Mouse (Mus musculus) midbrain, embryonic 13.5 days (tissue): ENCODE data around the gene Eif5a2. TPM values are rescaled to one million over a fixed set of nuclear protein-coding genes. Genes with fewer than 3 reads are reported as not detected.
A peak's percentile ranks its signal among the peaks of the same experiment; 100 is the strongest.

Source experiments
- ATAC-seq: fragments of 200-750 bp; cut with Nextera tagmentation; 2 replicates; pipeline ENCODE4 v1.8.0; 2017; ENCODE audit warnings: mild to moderate bottlenecking, moderate TSS enrichment, moderate library complexity
- H3K27ac ChIP-seq: fragments of 300-500 bp; sonication (generic); 2 replicates; pipeline ENCODE4 v1.5.1; 2015; ENCODE audit warnings: inconsistent platforms, mild to moderate bottlenecking, moderate library complexity
- H3K27me3 ChIP-seq: fragments of 300-500 bp; sonication (generic); 2 replicates; pipeline ENCODE4 v1.6.1; 2015; ENCODE audit warnings: mild to moderate bottlenecking, inconsistent platforms
- H3K36me3 ChIP-seq: fragments of 300-500 bp; sonication (generic); 2 replicates; pipeline ENCODE4 v1.6.1; 2015; ENCODE audit warnings: mild to moderate bottlenecking, inconsistent platforms
- H3K4me1 ChIP-seq: fragments of 300-500 bp; sonication (generic); replicated peaks from 2 replicates; pipeline ENCODE4 v1.6.1; 2015; ENCODE audit warnings: inconsistent platforms
- H3K4me2 ChIP-seq: fragments of 300-500 bp; sonication (generic); replicated peaks from 2 replicates; pipeline ENCODE4 v1.6.1; 2015; ENCODE audit warnings: moderate library complexity, mild to moderate bottlenecking, inconsistent platforms
- H3K4me3 ChIP-seq: fragments of 300-500 bp; sonication (generic); replicated peaks from 2 replicates; pipeline ENCODE4 v1.5.1; 2015; ENCODE audit warnings: mild to moderate bottlenecking, inconsistent platforms
- H3K9ac ChIP-seq: fragments of 300-500 bp; sonication (generic); replicated peaks from 2 replicates; pipeline ENCODE4 v1.6.1; 2015; ENCODE audit warnings: mild to moderate bottlenecking, inconsistent platforms
- H3K9me3 ChIP-seq: fragments of 300-500 bp; sonication (generic); 2 replicates; pipeline ENCODE4 v1.6.1; 2016; ENCODE audit warnings: mild to moderate bottlenecking, inconsistent platforms
- WGBS: fragments of 180-500 bp; shearing (Covaris S2); methylation state at CpG from one replicate; pipeline ENCODE4 v1.1.7; 2015; 5-methylcytosine and 5-hydroxymethylcytosine counted together
- polyA plus RNA-seq: library from polyadenylated mRNA; unstranded; fragments of >200 nt; fragmentation: Nextera tagmentation; extraction: Ambion mirVana; gene quantifications from 2 replicates; pipeline ENCODE4 v1.2.1, GENCODE M21; 2015

The Eif5a2 gene
- 8.7 and 9.4 TPM in 2 replicates for polyA plus RNA-seq

GRCm38 (mm10) chr3:28780994-28781393, at the start of gene Eif5a2:
TSS of gene Eif5a2 (plus strand) at chr3:28781276.
- Histone ChIP-seq H3K36me3 (no peaks in the 10 kb centered on the region), H3K27me3 (peaks cover 15% of the 10 kb centered on the region; the same call in 1 of the 2 replicates), H3K4me3 (peak within 1 kb of the TSS; percentile 73), H3K9ac (peak within 1 kb of the TSS; percentile 80), H3K9me3 (no peaks in the 10 kb centered on the region), H3K4me1 (peaks cover 19% of the 10 kb centered on the region), H3K27ac (no peak within 1 kb of the TSS), H3K4me2 (peak within 1 kb of the TSS; percentile 92)
- 1% methylated on average over 45 of the region's 46 CpGs for WGBS
- peak; percentile 99 for ATAC-seq

GRCm38 (mm10) chr3:28734712-28735111, 46.4 kb upstream of the Eif5a2 start:
- 68% methylated on average over 2 of the region's 2 CpGs for WGBS
- Histone ChIP-seq H3K9ac (no peak overlapping the region), H3K9me3 (no peaks in the 10 kb centered on the region), H3K36me3 (no peaks in the 10 kb centered on the region), H3K4me2 (no peak overlapping the region), H3K4me1 (no peaks in the 10 kb centered on the region), H3K4me3 (no peak overlapping the region), H3K27ac (no peak overlapping the region), H3K27me3 (no peaks in the 10 kb centered on the region)
- ATAC-seq: no peak

GRCm38 (mm10) chr3:28736981-28737380, 44.1 kb upstream of the Eif5a2 start:
- Histone ChIP-seq H3K9me3 (no peaks in the 10 kb centered on the region), H3K27ac (no peak overlapping the region), H3K36me3 (no peaks in the 10 kb centered on the region), H3K4me1 (no peaks in the 10 kb centered on the region), H3K9ac (no peak overlapping the region), H3K27me3 (no peaks in the 10 kb centered on the region), H3K4me2 (no peak overlapping the region), H3K4me3 (no peak overlapping the region)
- WGBS: 42% methylated on average over 2 of the region's 2 CpGs
- no peak for ATAC-seq

GRCm38 (mm10) chr3:28740353-28740752, 40.7 kb upstream of the Eif5a2 start:
- Histone ChIP-seq H3K4me2 (no peak overlapping the region), H3K9ac (no peak overlapping the region), H3K9me3 (no peaks in the 10 kb centered on the region), H3K4me3 (no peak overlapping the region), H3K27ac (no peak overlapping the region), H3K36me3 (no peaks in the 10 kb centered on the region), H3K27me3 (no peaks in the 10 kb centered on the region), H3K4me1 (0 out of 2 replicates have a peak, but pooled peaks cover 5% of the 10 kb centered on the region)
- ATAC-seq: no peak
- WGBS: 35% methylated on average over 6 of the region's 6 CpGs

- WGBS: 41% methylated on average over 8 of the region's 8 CpGs
- Histone ChIP-seq H3K27ac (0 out of 2 replicates have a peak overlapping the region, but pooled peaks have one; percentile 0), H3K9ac (no peak overlapping the region), H3K4me2 (no peak overlapping the region), H3K27me3 (no peaks in the 10 kb centered on the region), H3K36me3 (no peaks in the 10 kb centered on the region), H3K4me1 (0 out of 2 replicates have a peak, but pooled peaks cover 10% of the 10 kb centered on the region), H3K4me3 (no peak overlapping the region), H3K9me3 (no peaks in the 10 kb centered on the region)
- peak; percentile 32; the same call in 1 of the 2 replicates for ATAC-seq
Observed at GRCm38 (mm10) chr3:28743251-28743650, 37.8 kb upstream of the Eif5a2 start.

GRCm38 (mm10) chr3:28745835-28746483, 35.1 kb upstream of the Eif5a2 start:
- H3K4me2 ChIP-seq: no peak overlapping the region
- 27% methylated on average over 7 of the region's 7 CpGs for WGBS

GRCm38 (mm10) chr3:28748151-28748550, 32.9 kb upstream of the Eif5a2 start:
- H3K4me1 ChIP-seq: 0 out of 2 replicates have a peak, but pooled peaks cover 6% of the 10 kb centered on the region
- H3K4me3 ChIP-seq: no peak overlapping the region
- H3K36me3 ChIP-seq: no peaks in the 10 kb centered on the region
- no peak for ATAC-seq
- no peaks in the 10 kb centered on the region for H3K9me3 ChIP-seq
- H3K9ac ChIP-seq: no peak overlapping the region
- H3K27me3 ChIP-seq: no peaks in the 10 kb centered on the region
- WGBS: 85% methylated on average over 3 of the region's 3 CpGs
- no peak overlapping the region for H3K4me2 ChIP-seq
- no peak overlapping the region for H3K27ac ChIP-seq

More at GRCm38 (mm10) chr3:28745835-28746483, 35.1 kb upstream of the Eif5a2 start:
- ATAC-seq: peak; percentile 86
- H3K27ac ChIP-seq: no peak overlapping the region
- H3K36me3 ChIP-seq: no peaks in the 10 kb centered on the region
- no peak overlapping the region for H3K4me3 ChIP-seq
- H3K4me1 ChIP-seq: 0 out of 2 replicates have a peak, but pooled peaks cover 10% of the 10 kb centered on the region
- no peaks in the 10 kb centered on the region for H3K27me3 ChIP-seq
- no peak overlapping the region for H3K9ac ChIP-seq
- no peaks in the 10 kb centered on the region for H3K9me3 ChIP-seq

- no peaks in the 10 kb centered on the region for H3K36me3 ChIP-seq
Observed at GRCm38 (mm10) chr3:28748956-28749355, 32.1 kb upstream of the Eif5a2 start.

GRCm38 (mm10) chr3:28755477-28755876, 25.6 kb upstream of the Eif5a2 start:
- ATAC-seq: peak; percentile 71

More at GRCm38 (mm10) chr3:28748956-28749355, 32.1 kb upstream of the Eif5a2 start:
- H3K4me3 ChIP-seq: no peak overlapping the region
- H3K9ac ChIP-seq: no peak overlapping the region
- no peaks in the 10 kb centered on the region for H3K9me3 ChIP-seq
- H3K27ac ChIP-seq: no peak overlapping the region
- 0 out of 2 replicates have a peak, but pooled peaks cover 5% of the 10 kb centered on the region for H3K4me1 ChIP-seq
- ATAC-seq: no peak
- H3K4me2 ChIP-seq: no peak overlapping the region
- H3K27me3 ChIP-seq: no peaks in the 10 kb centered on the region

GRCm38 (mm10) chr3:28761225-28761789, 19.8 kb upstream of the Eif5a2 start:
- Histone ChIP-seq H3K36me3 (no peaks in the 10 kb centered on the region), H3K4me1 (no peaks in the 10 kb centered on the region), H3K27me3 (no peaks in the 10 kb centered on the region), H3K4me3 (no peak overlapping the region), H3K27ac (no peak overlapping the region), H3K9me3 (no peaks in the 10 kb centered on the region), H3K4me2 (no peak overlapping the region), H3K9ac (no peak overlapping the region)
- 83% methylated on average over 8 of the region's 8 CpGs for WGBS
- ATAC-seq: no peak

More at GRCm38 (mm10) chr3:28755477-28755876, 25.6 kb upstream of the Eif5a2 start:
- 69% methylated on average over 7 of the region's 7 CpGs for WGBS
- no peak overlapping the region for H3K9ac ChIP-seq
- no peak overlapping the region for H3K27ac ChIP-seq
- H3K4me2 ChIP-seq: no peak overlapping the region
- 0 out of 2 replicates have a peak, but pooled peaks cover 5% of the 10 kb centered on the region for H3K4me1 ChIP-seq
- no peaks in the 10 kb centered on the region for H3K27me3 ChIP-seq
- H3K36me3 ChIP-seq: no peaks in the 10 kb centered on the region
- H3K4me3 ChIP-seq: no peak overlapping the region
- H3K9me3 ChIP-seq: no peaks in the 10 kb centered on the region

- Histone ChIP-seq H3K9ac (no peak overlapping the region), H3K27me3 (no peaks in the 10 kb centered on the region), H3K9me3 (no peaks in the 10 kb centered on the region), H3K4me2 (no peak overlapping the region), H3K36me3 (no peaks in the 10 kb centered on the region), H3K4me1 (no peaks in the 10 kb centered on the region), H3K27ac (no peak overlapping the region), H3K4me3 (no peak overlapping the region)
- whole genome bisulfite sequencing: 93% methylated on average over 4 of the region's 4 CpGs
- ATAC-seq: no peak
Observed at GRCm38 (mm10) chr3:28766935-28767334, 14.1 kb upstream of the Eif5a2 start.

GRCm38 (mm10) chr3:28768222-28768621, 12.9 kb upstream of the Eif5a2 start:
- no peak for ATAC-seq
- Histone ChIP-seq H3K4me2 (no peak overlapping the region), H3K9me3 (no peaks in the 10 kb centered on the region), H3K27ac (no peak overlapping the region), H3K9ac (no peak overlapping the region), H3K27me3 (no peaks in the 10 kb centered on the region), H3K36me3 (no peaks in the 10 kb centered on the region), H3K4me1 (no peaks in the 10 kb centered on the region), H3K4me3 (no peak overlapping the region)
- WGBS: 84% methylated on average over 3 of the region's 3 CpGs
